Comparison of ENCODE assay signal across 8 mouse cellular contexts in the genomic region with DNA sequence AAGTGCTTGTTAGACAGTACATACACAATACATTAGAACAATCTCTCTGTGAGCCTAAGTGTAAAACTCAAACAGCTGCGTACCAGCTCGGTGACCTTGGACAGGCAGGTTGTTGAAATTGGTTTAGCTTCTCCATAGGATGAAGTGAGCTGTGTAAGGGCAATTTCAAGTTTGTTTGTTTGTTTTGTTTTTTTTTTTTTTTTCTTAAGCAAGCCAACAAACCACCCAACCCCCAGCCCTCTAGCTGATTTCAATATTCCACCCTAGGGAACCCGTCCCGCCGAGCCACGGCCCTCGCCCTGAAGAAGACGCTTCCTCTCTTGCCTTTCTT. TPM values are rescaled to one million over a fixed set of nuclear protein-coding genes. Genes with fewer than 3 reads are reported as not detected.
DNase-seq lines count a peak whose midpoint lies in the region; ATAC-seq and TF ChIP-seq lines count a peak whose summit lies in the region.

No protein-coding gene starts in this region.

- H3K36me3 ChIP-seq in kidney, embryonic 14.5 days (ENCODE audit: control insufficient read depth, insufficient read depth, low read length): no peaks in the 10 kb centered on the region
- no peaks in the 10 kb centered on the region for H3K36me3 ChIP-seq in hindbrain, embryonic 12.5 days
- no peaks in the 10 kb centered on the region for H3K36me3 ChIP-seq in midbrain, embryonic 12.5 days

- no peak for TF ChIP-seq POLR2A in bone marrow macrophage, adult 2 months (IDR thresholded peaks at IDR 0.05; ENCODE audit: borderline replicate concordance, low read depth, low read length)

- H3K27me3 ChIP-seq in kidney, embryonic 14.5 days (ENCODE audit: control insufficient read depth, insufficient read depth, low read length): no peaks in the 10 kb centered on the region
- no peaks in the 10 kb centered on the region for H3K27me3 ChIP-seq in hindbrain, embryonic 12.5 days
- H3K27me3 ChIP-seq in midbrain, embryonic 12.5 days: peaks cover 6% of the 10 kb centered on the region; the same call in 1 of the 2 replicates

- H3K9me3 ChIP-seq in kidney, embryonic 14.5 days (ENCODE audit: control insufficient read depth, low read length): peaks cover 4% of the 10 kb centered on the region; the same call in 1 of the 2 replicates
- H3K9me3 ChIP-seq in hindbrain, embryonic 12.5 days (replicated peaks): no peaks in the 10 kb centered on the region
- 0 out of 2 replicates have a peak, but pooled peaks cover 3% of the 10 kb centered on the region for H3K9me3 ChIP-seq in midbrain, embryonic 12.5 days

- no peak overlapping the region for H3K9ac ChIP-seq in kidney, embryonic 14.5 days (ENCODE audit: low read depth, low read length)
- no peak overlapping the region for H3K9ac ChIP-seq in hindbrain, embryonic 12.5 days
- H3K9ac ChIP-seq in midbrain, embryonic 12.5 days (replicated peaks): peak overlapping the region; percentile 69

- 20% methylated on average over 8 of the region's 8 CpGs for WGBS in kidney, embryonic 14.5 days
- WGBS in hindbrain, embryonic 12.5 days: 21% methylated on average over 8 of the region's 8 CpGs
- WGBS in midbrain, embryonic 12.5 days: 27% methylated on average over 8 of the region's 8 CpGs

- TF ChIP-seq CTCF in bone marrow macrophage, adult 2 months (IDR thresholded peaks at IDR 0.05; ENCODE audit: low read depth, low read length): no peak

- no peak for DNase-seq in kidney, postnatal 14 days
- no peak for DNase-seq in adrenal gland, postnatal 14 days
- no peak for DNase-seq in layer of hippocampus, adult 8-10 months (ENCODE audit: low spot score in 2 of 2)

- no peak overlapping the region for H3K27ac ChIP-seq in kidney, embryonic 14.5 days (ENCODE audit: low read depth, low read length)
- H3K27ac ChIP-seq in bone marrow macrophage, adult 2 months (ENCODE audit: insufficient read depth, low read depth, low read length): peak overlapping the region; percentile 24
- no peak overlapping the region for H3K27ac ChIP-seq in hindbrain, embryonic 12.5 days
- no peak overlapping the region for H3K27ac ChIP-seq in midbrain, embryonic 12.5 days (replicated peaks)

- H3K4me1 ChIP-seq in kidney, embryonic 14.5 days (ENCODE audit: control insufficient read depth, insufficient read depth, low read length): 0 out of 2 replicates have a peak, but pooled peaks cover 4% of the 10 kb centered on the region
- H3K4me1 ChIP-seq in bone marrow macrophage, adult 2 months (ENCODE audit: control insufficient read depth, insufficient read depth, low read length): peaks cover 11% of the 10 kb centered on the region
- H3K4me1 ChIP-seq in hindbrain, embryonic 12.5 days: peaks cover 23% of the 10 kb centered on the region
- peaks cover 8% of the 10 kb centered on the region; the same call in 1 of the 2 replicates for H3K4me1 ChIP-seq in midbrain, embryonic 12.5 days

- peak overlapping the region; percentile 56 for H3K4me3 ChIP-seq in kidney, embryonic 14.5 days (ENCODE audit: low read length)
- no peak overlapping the region for H3K4me3 ChIP-seq in bone marrow macrophage, adult 2 months (ENCODE audit: insufficient read depth, low read length)
- H3K4me3 ChIP-seq in hindbrain, embryonic 12.5 days: peak overlapping the region; percentile 73
- peak overlapping the region; percentile 74 for H3K4me3 ChIP-seq in midbrain, embryonic 12.5 days

- ATAC-seq in kidney, embryonic 14.5 days (ENCODE audit: low FRiP score, low TSS enrichment): no peak
- ATAC-seq in hindbrain, embryonic 12.5 days (ENCODE audit: low FRiP score): no peak
- no peak for ATAC-seq in midbrain, embryonic 12.5 days (ENCODE audit: low FRiP score, low read depth)
- no peak for ATAC-seq in activated CD4-positive, CD25-positive, alpha-beta regulatory T cell, adult 4 months

- peak overlapping the region; percentile 86 for H3K4me2 ChIP-seq in kidney, embryonic 14.5 days (replicated peaks; ENCODE audit: low read depth, low read length)
- H3K4me2 ChIP-seq in hindbrain, embryonic 12.5 days (replicated peaks): peak overlapping the region; percentile 75
- H3K4me2 ChIP-seq in midbrain, embryonic 12.5 days (replicated peaks): peak overlapping the region; percentile 63

RNA-seq across cellular contexts. Expression of gene Fry, which starts 0.4 kb away (rescaled TPM):
- polyA plus RNA-seq in kidney, embryonic 14.5 days (2014; fragmentation: Nextera tagmentation; extraction: Ambion mirVana): 5.5 and 8.0 TPM in 2 replicates
- polyA plus RNA-seq in bone marrow macrophage, adult 2 months (2012; ENCODE audit: insufficient read depth, insufficient read length, missing spikeins): 10.1 and 10.5 TPM in 2 replicates
- 27.9 and 30.1 TPM in 2 replicates for polyA plus RNA-seq in hindbrain, embryonic 12.5 days (2016; fragmentation: Nextera tagmentation; extraction: Ambion mirVana)
- 18.2 and 19.3 TPM in 2 replicates for polyA plus RNA-seq in midbrain, embryonic 12.5 days (2016; fragmentation: Nextera tagmentation; extraction: Ambion mirVana)
- 39.4 and 51.0 TPM in 2 replicates for total RNA-seq in adrenal gland, postnatal 14 days (2021)
- 10 to 100 TPM; 12.7 to 17.8 TPM for polyA plus RNA-seq in activated CD4-positive, CD25-positive, alpha-beta regulatory T cell, adult 4 months (2017; shearing (Covaris generic))
- total RNA-seq in layer of hippocampus, adult 8-10 months (2022): 100 to 1,000 TPM; 173 to 253 (median 207) TPM
